Mouse (Mus musculus) forebrain, embryonic 16.5 days (tissue): ENCODE data around the gene Rtn4rl1. TPM values are rescaled to one million over a fixed set of nuclear protein-coding genes. Genes with fewer than 3 reads are reported as not detected.
"Not testable (repeated sequence)": the region's sequence is repeated elsewhere in the genome, so short reads cannot be mapped to it uniquely, and the experiment has no call there.

ENCODE experiments used
- ATAC-seq: fragments of 200-750 bp; cut with Nextera tagmentation; 2 replicates; pipeline ENCODE4 v1.8.0; 2017; ENCODE audit warnings: mild to moderate bottlenecking, moderate library complexity
- H3K27ac ChIP-seq: fragments of 300-500 bp; sonication (generic); 2 replicates; pipeline ENCODE4 v1.5.1; 2014; ENCODE audit warnings: low read length, control low read depth
- H3K27me3 ChIP-seq: fragments of 300-500 bp; sonication (generic); replicated peaks from 2 replicates; pipeline ENCODE4 v1.6.1; 2014; ENCODE audit warnings: low read length; ENCODE audit not compliant: control insufficient read depth, insufficient read depth
- H3K36me3 ChIP-seq: fragments of 300-500 bp; sonication (generic); 2 replicates; pipeline ENCODE4 v1.6.1; 2014; ENCODE audit not compliant: control insufficient read depth, insufficient read depth
- H3K4me1 ChIP-seq: fragments of 300-500 bp; sonication (generic); replicated peaks from 2 replicates; pipeline ENCODE4 v1.6.1; 2014; ENCODE audit warnings: low read length; ENCODE audit not compliant: control insufficient read depth, insufficient read depth
- H3K4me2 ChIP-seq: fragments of 300-500 bp; sonication (generic); 2 replicates; pipeline ENCODE4 v1.6.1; 2014; ENCODE audit warnings: mild to moderate bottlenecking, low read length, control low read depth
- H3K4me3 ChIP-seq: fragments of 300-500 bp; sonication (generic); replicated peaks from 2 replicates; pipeline ENCODE4 v1.5.1; 2014; ENCODE audit warnings: mild to moderate bottlenecking, low read length, control low read depth
- H3K9ac ChIP-seq: fragments of 300-500 bp; sonication (generic); replicated peaks from 2 replicates; pipeline ENCODE4 v1.6.1; 2014; ENCODE audit warnings: low read depth, low read length, control low read depth
- H3K9me3 ChIP-seq: fragments of 300-500 bp; sonication (generic); 2 replicates; pipeline ENCODE4 v1.6.1; 2016; ENCODE audit warnings: low read length; ENCODE audit not compliant: control insufficient read depth
- WGBS: fragments of 180-500 bp; shearing (Covaris S2); extraction: QIAGEN DNeasy Blood & Tissue Kit; methylation state at CpG from one replicate; pipeline ENCODE4 v1.1.7; 2014; 5-methylcytosine and 5-hydroxymethylcytosine counted together
- polyA plus RNA-seq: library from polyadenylated mRNA; unstranded; fragments of >200 nt; fragmentation: Nextera tagmentation; extraction: Ambion mirVana; gene quantifications from 2 replicates; pipeline ENCODE4 v1.2.1, GENCODE M21; 2015

Gene Rtn4rl1
- polyA plus RNA-seq, 1 experiment from 2014 or later: 6.3 TPM

GRCm38 (mm10) chr11:75169405-75170080 lies 24.0 kb upstream of the Rtn4rl1 start, which contains the start of gene Hic1:
TSS of gene Hic1 (minus strand) at chr11:75169519.
- Histone ChIP-seq H3K4me1 (peaks cover 65% of the 10 kb centered on the region), H3K9ac (peak within 1 kb of the TSS; percentile 54), H3K27me3 (peaks cover 54% of the 10 kb centered on the region), H3K4me3 (peak within 1 kb of the TSS; percentile 46), H3K4me2 (peak within 1 kb of the TSS; percentile 82), H3K9me3 (no peaks in the 10 kb centered on the region; the same call in 1 of the 2 replicates), H3K27ac (no peak within 1 kb of the TSS), H3K36me3 (no peaks in the 10 kb centered on the region)
- 5% methylated on average over 23 of the region's 23 CpGs for WGBS
- ATAC-seq: no peak

DNA sequence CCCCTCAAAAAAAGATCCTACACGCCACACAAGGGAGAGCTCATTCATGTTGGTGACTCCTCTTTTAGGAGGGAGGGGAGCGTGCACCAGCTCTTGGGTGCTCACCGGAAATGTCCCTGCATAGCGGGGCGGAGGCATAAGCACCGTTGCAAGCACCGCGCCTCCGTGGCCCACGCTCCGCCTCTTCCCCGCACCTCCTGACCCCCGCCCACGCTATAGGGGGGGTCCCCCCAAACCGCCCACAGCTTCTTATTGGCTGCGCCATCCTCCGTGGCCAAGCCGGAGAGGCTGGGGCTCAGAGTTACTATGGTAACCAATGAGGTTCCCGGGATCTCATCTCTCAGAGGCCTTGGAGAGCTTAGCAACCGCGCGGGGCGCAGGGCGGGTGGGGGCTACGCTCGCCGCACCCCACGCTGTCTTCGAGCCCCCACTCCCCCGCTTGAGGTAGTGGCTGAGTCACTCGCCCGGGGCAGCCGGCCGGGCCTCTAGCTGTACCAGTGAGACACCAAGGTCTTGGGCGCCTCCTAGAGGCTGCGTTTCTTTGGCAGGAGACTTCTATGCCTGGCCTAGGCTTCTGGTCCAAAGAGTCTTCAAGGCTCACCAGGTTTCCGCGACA lies 23.3 kb upstream of the Rtn4rl1 start:
- Histone ChIP-seq H3K36me3 (no peaks in the 10 kb centered on the region), H3K4me3 (peak overlapping the region; percentile 46), H3K27ac (no peak overlapping the region), H3K9ac (peak overlapping the region; percentile 42; the same call in 1 of the 2 replicates), H3K4me2 (peak overlapping the region; percentile 82), H3K9me3 (no peaks in the 10 kb centered on the region; the same call in 1 of the 2 replicates), H3K27me3 (peaks cover 47% of the 10 kb centered on the region), H3K4me1 (peaks cover 65% of the 10 kb centered on the region)
- ATAC-seq: peak; percentile 69
- under 1% methylated on average over 37 of the region's 38 CpGs for whole genome bisulfite sequencing

GRCm38 (mm10) chr11:75171186-75171865 lies 22.3 kb upstream of the Rtn4rl1 start:
- Histone ChIP-seq H3K9ac (no peak overlapping the region), H3K27me3 (peaks cover 37% of the 10 kb centered on the region), H3K27ac (no peak overlapping the region), H3K4me3 (no peak overlapping the region), H3K9me3 (no peaks in the 10 kb centered on the region), H3K36me3 (no peaks in the 10 kb centered on the region), H3K4me1 (peaks cover 54% of the 10 kb centered on the region), H3K4me2 (peak overlapping the region; percentile 77; the same call in 1 of the 2 replicates)
- ATAC-seq: no peak
- 5% methylated on average over 17 of the region's 17 CpGs for WGBS

- H3K27me3 ChIP-seq: peaks cover 27% of the 10 kb centered on the region
- peak overlapping the region; percentile 70 for H3K9ac ChIP-seq
- peak overlapping the region; percentile 64 for H3K4me3 ChIP-seq
- H3K4me2 ChIP-seq: peak overlapping the region; percentile 77
- peaks cover 2% of the 10 kb centered on the region; the same call in 1 of the 2 replicates for H3K36me3 ChIP-seq
- no peaks in the 10 kb centered on the region for H3K9me3 ChIP-seq
- ATAC-seq: peak; percentile 7
- H3K27ac ChIP-seq: no peak overlapping the region
- peaks cover 44% of the 10 kb centered on the region for H3K4me1 ChIP-seq
- under 1% methylated on average over 73 of the region's 75 CpGs for WGBS
These were observed 21.2 kb upstream of the Rtn4rl1 start for GRCm38 (mm10) chr11:75172151-75173094.

DNA sequence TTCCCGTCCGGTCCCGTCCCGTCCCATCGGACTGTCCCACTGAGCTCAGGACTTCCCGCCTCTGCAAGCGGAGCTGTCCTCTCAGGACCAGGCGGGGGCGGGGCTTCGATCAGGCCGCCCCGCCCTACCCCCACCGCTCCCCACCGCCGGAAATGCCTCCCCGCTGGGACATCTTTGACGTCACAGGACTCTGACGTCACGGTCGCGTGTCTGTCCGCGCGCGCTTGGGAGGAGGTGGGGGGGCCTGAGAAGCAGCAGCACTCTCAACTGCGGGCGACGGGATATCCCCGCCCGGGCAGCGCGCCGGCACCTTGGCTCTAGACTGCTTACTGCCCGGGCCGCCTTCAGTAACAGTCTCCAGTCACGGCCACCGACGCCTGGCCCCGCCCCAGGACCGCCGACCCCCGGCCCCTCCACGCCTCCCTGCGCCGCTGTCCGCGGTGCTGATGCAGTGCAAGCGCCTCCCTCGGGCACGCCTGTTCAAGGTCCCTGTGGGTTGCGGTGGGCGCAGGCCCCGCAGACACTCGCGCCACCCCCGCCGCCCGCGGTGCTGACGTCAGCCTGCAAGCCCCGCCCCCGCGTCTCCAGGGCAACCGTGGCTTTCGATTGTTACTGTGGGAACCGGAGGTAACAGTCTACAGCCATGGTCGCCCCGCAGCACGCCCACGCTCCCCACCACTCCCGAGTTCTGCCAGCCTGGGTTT lies 20.3 kb upstream of the Rtn4rl1 start:
- WGBS: under 1% methylated on average over 55 of the region's 71 CpGs
- H3K4me1 ChIP-seq: peaks cover 47% of the 10 kb centered on the region
- no peaks in the 10 kb centered on the region for H3K9me3 ChIP-seq
- H3K9ac ChIP-seq: peak overlapping the region; percentile 70
- H3K4me3 ChIP-seq: peak overlapping the region; percentile 64
- H3K36me3 ChIP-seq: peaks cover 2% of the 10 kb centered on the region; the same call in 1 of the 2 replicates
- H3K27me3 ChIP-seq: peaks cover 21% of the 10 kb centered on the region
- ATAC-seq: peak; percentile 54
- H3K4me2 ChIP-seq: peak overlapping the region; percentile 77
- H3K27ac ChIP-seq: peak overlapping the region; percentile 29

GRCm38 (mm10) chr11:75173799-75174165 lies 19.8 kb upstream of the Rtn4rl1 start:
- Histone ChIP-seq H3K9me3 (no peaks in the 10 kb centered on the region), H3K4me1 (peaks cover 42% of the 10 kb centered on the region), H3K36me3 (peaks cover 2% of the 10 kb centered on the region; the same call in 1 of the 2 replicates), H3K4me3 (peak overlapping the region; percentile 64), H3K4me2 (peak overlapping the region; percentile 77), H3K9ac (peak overlapping the region; percentile 70), H3K27me3 (peaks cover 16% of the 10 kb centered on the region), H3K27ac (peak overlapping the region; percentile 29)
- WGBS: 4% methylated on average over 15 of the region's 15 CpGs
- ATAC-seq: no peak

DNA sequence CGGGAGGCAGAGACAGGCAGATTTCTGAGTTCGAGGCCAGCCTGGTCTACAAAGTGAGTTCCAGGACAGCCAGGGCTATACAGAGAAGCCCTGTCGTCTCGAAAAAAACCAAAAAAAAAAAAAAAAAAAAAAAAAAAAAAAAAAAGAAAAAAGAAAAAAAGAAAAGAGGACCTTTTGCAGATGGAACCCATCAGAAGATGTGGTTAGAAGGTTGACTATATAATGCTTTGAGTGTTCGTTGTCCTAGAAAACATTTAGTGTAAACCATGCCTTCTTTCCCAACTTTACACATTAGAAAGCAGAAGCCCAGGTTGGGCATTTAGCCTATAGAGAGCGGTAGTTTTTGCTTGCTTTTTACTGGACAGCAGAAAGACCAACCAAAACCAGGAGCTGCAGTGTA lies 19.0 kb upstream of the Rtn4rl1 start:
- ATAC-seq, H3K36me3 ChIP-seq, H3K4me2 ChIP-seq, H3K4me3 ChIP-seq, H3K9ac ChIP-seq, H3K27me3 ChIP-seq, H3K27ac ChIP-seq, H3K9me3 ChIP-seq: not testable (repeated sequence)
- WGBS: 72% methylated on average over 6 of the region's 6 CpGs
- H3K4me1 ChIP-seq: peaks cover 37% of the 10 kb centered on the region

GRCm38 (mm10) chr11:75178011-75178410 lies 15.6 kb upstream of the Rtn4rl1 start:
- ATAC-seq: no peak
- H3K36me3 ChIP-seq: peaks cover 4% of the 10 kb centered on the region; the same call in 1 of the 2 replicates
- H3K4me3 ChIP-seq: peak overlapping the region; percentile 59
- H3K9ac ChIP-seq: peak overlapping the region; percentile 56
- H3K27me3 ChIP-seq: no peaks in the 10 kb centered on the region
- no peaks in the 10 kb centered on the region for H3K9me3 ChIP-seq
- peak overlapping the region; percentile 80 for H3K4me2 ChIP-seq
- no peak overlapping the region; the same call in 1 of the 2 replicates for H3K27ac ChIP-seq
- H3K4me1 ChIP-seq: peaks cover 19% of the 10 kb centered on the region
- WGBS: 61% methylated on average over 12 of the region's 12 CpGs
